Mouse (Mus musculus) bone marrow, adult 2 months (tissue): ENCODE measurements around the gene Naglu.

ENCODE experiments used
- CTCF ChIP-seq: fragments of 200-500 bp; IDR thresholded peaks from 2 replicates; pipeline ENCODE4 v1.5.1; 2011; ENCODE audit warnings: low read length, control low read depth; ENCODE audit not compliant: control insufficient read depth, insufficient read depth
- POLR2A ChIP-seq: fragments of 200-500 bp; IDR thresholded peaks from 2 replicates; pipeline ENCODE4 v1.6.1; 2011; ENCODE audit warnings: low read depth, mild to moderate bottlenecking, control low read depth, low read length, borderline replicate concordance; ENCODE audit not compliant: control insufficient read depth

DNA sequence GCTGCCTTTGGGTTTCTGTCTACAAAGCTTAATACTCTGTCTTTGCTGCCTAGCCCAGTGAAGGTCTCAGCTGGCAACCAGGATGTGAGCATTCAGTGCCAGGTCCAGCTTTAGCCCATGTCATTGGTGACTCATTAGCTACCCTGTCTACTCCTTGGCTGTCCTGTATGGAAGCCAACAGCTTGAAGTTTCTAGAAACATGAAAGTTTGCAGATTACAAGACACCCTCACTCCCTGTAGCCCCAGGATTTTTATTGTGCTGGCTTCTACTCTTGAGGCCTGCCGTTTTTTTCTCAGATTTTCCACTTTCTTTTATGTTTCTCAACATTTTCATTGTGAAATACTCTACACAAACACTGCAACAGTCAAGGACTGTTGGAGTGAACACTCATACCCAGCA is 20.1 kb downstream of the Naglu start:
- TF ChIP-seq POLR2A (no peak), CTCF (no peak)
